Mouse (Mus musculus) left cerebral cortex, adult 9 months (tissue): ENCODE results near the gene Egfl7.

Experiments used
- DNase-seq, 2 experiments: peaks; one replicate each; pipeline ENCODE4 v3.0.0; 2022; ENCODE audit warnings: low spot score in 2 of 2

The Egfl7 gene

DNA sequence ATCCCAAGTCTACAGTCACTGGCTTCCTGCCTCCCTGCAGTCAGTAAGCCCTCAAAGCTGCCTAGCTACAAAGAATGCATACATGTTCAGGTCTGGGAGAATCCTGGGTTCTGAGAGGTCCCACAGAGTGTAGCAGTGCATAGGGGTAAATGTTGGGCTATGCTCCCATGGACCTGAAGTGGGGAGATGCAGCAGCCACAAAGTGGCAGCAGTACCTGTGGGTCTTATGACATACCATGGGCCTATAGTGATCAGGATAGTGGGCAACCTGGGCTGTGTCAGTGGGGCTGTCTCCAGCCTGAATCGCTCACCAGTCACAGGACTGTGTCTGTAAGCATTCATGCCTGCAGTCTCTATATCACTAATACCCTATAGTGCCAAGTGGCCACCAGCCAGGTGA is at the start of gene Egfl7:
TSS of gene Egfl7 (plus strand) at position 301 of the 400 bp plus-strand sequence.
- no peak for DNase-seq

DNA sequence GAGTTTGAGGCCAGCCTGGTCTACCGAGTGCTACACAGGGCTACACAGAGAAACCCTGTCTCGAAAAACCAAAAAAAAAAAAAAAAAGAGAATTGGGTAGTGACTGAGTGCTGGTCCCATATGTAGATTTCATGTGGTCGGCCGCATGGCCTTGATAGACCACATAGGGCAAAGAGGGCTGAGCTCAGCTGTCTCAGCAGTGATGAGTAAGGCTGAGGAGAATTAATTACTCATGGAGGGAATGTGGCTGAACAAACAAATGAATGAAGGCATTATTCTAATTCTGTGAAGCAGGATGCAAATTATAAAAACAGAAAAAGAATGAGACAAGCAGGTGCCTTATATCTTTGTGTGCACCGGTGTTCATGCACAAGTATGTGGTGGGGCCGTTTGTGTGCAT is 48.0 kb upstream of the Egfl7 start:
- DNase-seq, result no peak

DNA sequence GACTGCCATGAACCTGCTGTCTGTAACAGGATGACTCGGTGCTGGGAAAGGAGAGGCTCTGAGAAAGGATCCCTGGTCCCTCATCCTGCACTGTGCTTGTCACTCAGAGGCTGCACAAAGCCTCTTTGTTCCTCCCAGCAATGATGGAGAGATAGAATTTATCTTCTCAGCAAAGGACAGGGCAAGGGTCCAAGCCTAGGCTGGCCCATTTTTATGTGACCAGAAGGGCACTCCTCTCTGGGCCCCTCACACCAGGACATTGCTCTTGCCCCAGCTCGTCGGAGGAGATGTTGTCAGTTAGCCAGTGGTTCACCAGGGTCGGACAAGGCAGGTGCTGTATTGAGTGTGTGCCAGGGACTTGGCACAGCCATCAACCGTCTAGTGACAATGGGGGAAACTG is 46.6 kb upstream of the Egfl7 start:
- DNase-seq, result no peak

- DNase-seq, result no peak
Measured at GRCm38 (mm10) chr2:26534161-26534560, 45.7 kb upstream of the Egfl7 start.

DNA sequence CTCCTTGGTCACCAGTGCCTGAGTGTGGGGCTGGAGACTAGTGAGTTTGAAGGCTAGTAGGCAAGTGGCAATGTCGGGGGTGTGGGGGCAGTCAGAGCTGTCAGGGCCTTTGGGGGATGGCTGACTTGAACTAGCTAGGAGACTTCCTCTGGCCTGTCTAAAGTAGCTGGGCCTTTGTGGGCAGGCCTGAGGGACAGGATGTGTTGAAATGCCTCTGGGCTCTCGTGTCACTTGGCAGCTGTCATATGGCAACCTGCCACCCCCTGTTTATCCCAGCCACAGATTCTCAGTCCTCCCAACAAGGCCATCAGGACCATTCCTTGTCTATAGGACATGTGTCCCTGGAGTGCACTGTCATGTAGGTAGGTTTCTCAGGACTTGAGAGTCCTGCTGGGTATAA is 45.2 kb upstream of the Egfl7 start:
- peak in 1 of 2 experiments; percentile 47 for DNase-seq

DNA sequence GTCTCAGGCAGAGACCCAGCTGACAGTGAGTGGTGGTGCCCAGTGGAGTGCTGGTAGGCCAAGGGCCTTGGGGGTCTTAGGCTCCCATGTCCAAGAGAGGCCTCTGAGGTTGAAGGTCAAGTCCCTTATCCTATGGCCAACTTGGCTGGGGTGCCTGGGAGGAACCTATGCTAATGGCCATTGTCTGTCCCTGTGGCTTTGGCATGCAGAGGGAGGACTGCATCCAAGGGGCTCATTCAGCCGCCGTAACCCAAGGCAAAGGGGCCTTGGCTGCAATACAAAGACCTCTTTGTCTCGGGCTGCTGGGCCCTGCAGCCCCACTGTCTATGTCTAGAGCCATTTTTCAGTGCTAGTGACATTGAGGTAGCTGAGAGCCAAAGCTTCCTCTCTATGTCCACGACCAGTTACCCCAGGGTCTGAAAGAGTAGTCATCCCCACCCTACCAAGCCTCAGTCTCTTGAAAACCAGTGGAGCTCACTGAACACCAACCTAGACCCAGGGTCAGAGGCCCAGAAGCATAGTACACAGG is 44.2 kb upstream of the Egfl7 start:
- DNase-seq, result peak in 1 of 2 experiments; percentile 51

GRCm38 (mm10) chr2:26539516-26539915 is 40.3 kb upstream of the Egfl7 start:
- no peak for DNase-seq

DNA sequence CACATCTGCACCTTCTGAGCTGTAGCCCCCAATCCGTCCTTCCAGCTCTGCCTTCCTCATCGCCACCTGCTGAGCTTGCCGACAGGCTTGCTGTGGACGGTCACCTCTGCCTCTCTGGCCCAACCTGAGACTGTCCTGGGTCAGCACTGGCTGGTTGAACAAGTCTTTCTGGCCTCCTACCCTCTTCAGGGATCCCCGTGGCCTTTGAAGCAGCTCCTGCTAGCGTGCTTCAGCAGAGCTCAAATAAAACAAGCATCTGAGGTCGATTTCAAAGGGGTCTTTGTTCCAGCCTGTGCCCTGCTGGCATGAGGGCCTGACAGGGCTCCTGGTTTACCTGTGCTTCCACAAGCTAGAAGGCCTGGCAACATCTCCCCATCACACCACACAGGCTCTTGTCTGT is 39.1 kb upstream of the Egfl7 start:
- no peak for DNase-seq

GRCm38 (mm10) chr2:26541258-26541910 is 38.4 kb upstream of the Egfl7 start:
- no peak for DNase-seq

DNA sequence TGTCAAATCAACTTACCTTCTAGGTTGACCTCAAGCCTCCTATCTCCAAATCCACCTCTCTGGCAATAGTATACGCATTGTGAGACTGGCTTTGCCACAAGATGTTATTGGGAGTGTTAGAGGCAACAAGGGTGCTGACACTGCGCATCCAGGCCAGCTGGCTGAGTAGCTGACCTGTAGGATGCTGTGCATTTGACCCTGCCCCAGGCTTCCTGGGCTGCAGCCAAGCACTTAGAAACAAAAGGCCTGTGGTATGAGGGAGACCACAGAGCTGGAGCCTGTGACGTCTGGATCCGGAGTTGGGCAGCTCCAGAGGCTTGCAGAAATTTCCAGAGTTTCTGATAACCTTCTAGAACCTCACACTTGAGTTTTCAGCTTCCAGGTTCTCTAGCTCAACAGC is 36.7 kb upstream of the Egfl7 start:
- DNase-seq, result no peak

DNA sequence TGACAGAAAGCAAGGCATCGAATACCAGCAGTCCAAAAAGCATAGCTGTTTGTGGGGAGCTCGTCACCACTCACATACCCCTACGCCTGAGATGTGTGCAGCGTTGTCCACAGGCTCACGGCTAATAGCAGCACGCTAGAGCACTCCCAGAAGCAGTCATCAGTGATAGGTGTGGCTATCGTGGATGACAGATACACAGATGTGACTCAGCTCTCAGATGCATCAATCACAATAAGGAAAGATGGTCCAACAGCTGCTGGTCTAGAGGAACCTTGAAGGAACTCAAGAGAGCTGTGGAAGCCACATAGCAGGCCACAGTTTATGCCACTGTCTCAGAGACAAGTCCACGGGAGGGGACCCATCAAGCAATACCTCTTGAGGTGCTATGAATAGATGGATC is 36.0 kb upstream of the Egfl7 start:
- DNase-seq, result no peak

DNA sequence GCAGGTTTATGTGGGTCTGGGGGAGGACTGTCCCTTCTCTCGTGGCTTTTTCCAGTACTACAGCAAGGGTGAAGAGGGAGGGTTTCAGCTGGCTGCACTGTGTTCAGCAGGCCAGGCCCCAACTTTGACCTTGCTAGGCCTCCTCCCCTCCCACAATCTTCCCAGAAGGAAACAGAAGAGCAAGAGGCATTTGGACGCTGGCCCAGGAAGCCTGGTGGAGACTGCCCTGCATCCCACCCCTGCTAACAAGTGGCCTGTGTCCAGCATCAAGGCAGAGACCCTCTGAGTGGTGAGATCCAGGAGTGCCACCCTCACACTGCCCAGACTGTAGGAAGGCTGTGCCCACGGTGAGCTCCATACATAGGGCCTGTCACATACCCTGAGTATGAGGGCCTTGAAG is 35.5 kb upstream of the Egfl7 start:
- no peak for DNase-seq

DNA sequence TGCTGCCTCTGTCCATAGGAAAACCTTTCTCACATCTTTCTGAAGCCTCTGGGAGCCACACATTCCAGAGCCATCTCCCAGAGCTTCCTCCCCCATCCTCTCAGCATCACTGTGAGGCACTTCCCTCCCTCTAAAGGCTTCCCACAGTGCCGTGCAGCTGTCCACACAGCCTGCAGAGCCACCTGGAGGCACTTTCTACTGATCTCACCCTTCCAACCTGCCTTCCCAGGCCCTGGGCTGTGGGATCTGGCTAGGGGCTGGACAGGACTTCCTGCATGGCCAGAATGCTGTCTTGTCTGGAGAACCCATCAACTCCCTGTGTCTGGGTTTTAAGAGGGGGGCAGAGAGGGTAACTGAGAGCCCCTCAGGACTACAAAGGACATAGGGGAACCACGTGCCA is 32.3 kb upstream of the Egfl7 start:
- DNase-seq, result peak in 1 of 2 experiments; percentile 22

GRCm38 (mm10) chr2:26549801-26550200 is 30.0 kb upstream of the Egfl7 start:
- no peak for DNase-seq

DNA sequence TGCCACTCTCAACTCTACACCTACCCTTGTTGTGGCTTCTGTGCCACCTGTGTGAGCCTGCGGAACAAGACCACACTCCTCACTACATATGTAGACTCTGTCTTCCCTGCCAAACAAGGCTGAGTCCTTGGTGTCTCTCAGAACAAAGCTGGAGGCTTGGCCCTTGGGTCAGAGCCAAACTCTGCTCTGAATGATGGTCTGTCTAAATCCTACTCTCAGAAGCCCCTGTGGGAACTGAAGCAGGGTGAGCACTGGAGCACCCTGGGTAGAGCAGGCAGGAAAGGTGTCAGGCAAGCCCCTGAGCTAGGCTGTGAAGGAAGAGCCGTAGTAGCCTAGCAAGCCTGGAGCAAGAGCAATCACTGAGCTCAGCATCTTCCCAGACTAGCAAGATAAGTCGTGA is 29.6 kb upstream of the Egfl7 start:
- DNase-seq, result no peak

GRCm38 (mm10) chr2:26550777-26551176 is 29.0 kb upstream of the Egfl7 start:
- no peak for DNase-seq

DNA sequence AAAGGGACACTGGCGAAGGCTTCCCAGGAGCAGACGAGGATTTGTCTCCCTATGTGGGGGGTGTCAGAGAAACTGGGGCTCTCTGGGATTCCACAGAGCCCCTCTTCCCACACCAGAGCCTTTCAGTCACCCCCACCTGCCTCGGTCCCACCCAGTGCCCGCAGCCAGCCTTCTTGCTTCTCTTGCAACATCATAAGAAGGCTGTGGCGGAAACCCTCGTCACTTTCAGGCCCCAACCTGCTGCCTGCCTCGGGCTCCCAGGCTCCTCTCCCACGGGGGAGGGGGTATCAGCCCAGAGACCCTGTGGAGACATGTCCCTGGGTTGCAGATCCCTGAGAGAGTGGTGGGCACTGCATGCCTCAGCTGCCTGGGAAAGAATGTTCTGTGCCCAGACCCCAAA is 28.4 kb upstream of the Egfl7 start:
- no peak for DNase-seq

DNA sequence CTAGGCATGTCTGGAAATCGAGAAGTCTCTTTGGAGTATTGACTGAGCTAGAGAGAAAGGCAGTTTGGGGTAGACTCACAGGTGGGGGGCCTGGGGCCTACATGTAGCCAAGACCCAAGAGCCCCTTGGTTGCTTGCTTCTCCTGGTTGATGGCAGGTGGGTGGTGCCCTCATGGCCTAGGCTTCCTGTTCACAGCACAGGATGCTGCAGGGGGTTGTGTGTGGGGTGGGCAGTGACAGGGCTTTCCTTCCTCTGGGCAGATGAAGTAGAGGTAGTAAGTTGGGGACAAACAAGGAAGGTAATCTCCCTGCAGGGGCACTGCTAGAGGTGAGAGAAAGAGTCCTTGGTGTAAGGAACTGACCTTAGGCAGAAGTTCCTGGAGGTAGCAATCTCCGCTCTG is 27.7 kb upstream of the Egfl7 start:
- DNase-seq, result no peak

GRCm38 (mm10) chr2:26553904-26554303 is 25.9 kb upstream of the Egfl7 start:
- DNase-seq, result no peak

- DNase-seq, result peak in 1 of 2 experiments; percentile 67
Measured at GRCm38 (mm10) chr2:26555076-26555475, 24.7 kb upstream of the Egfl7 start.

GRCm38 (mm10) chr2:26556535-26556993 is 23.2 kb upstream of the Egfl7 start:
- DNase-seq, result no peak

- no peak for DNase-seq
Measured at GRCm38 (mm10) chr2:26560506-26560905, 19.3 kb upstream of the Egfl7 start.

DNA sequence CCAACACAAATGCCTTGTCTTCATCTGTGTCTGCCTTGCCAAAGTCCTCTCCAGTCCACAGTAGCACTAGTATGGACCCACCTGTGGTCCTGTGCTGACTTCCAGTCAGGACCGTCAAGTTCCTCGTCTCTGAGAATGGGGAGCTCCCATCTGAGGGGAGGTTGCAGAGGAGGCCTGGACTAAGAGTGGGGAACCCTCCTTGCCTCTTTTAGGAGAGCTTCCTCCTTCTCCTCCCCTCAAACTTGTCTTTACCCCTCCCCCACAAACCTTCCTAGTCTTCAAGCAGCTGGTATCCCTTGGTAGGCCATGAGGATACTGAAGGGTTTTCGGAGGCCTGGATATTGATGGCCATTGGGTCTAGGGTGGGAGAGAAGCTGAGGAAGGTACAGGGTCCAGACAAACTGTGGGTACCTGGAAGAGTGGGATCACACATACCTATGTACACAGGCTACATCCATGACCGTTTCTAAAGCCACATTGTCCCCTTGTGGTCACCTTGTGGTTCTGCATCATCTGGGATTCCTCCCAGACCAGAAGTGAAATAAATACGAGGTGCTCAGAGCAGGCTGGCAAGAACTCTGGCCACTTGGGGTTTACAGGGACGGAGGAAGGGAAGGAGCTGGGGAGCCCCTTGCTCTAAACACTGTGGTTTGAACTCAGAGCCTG is 18.3 kb upstream of the Egfl7 start:
- peak in 1 of 2 experiments; percentile 46 for DNase-seq
